Mouse (Mus musculus) liver, adult 2 months (tissue): ENCODE results near the gene Cntn4. TPM values are rescaled to one million over a fixed set of nuclear protein-coding genes. Genes with fewer than 3 reads are reported as not detected.
A peak's percentile ranks its signal among the peaks of the same experiment; 100 is the strongest.

Experiments
- DNase-seq: peaks from one replicate; pipeline ENCODE4 v3.0.0-alpha.2; 2011; ENCODE audit warnings: low read depth, low spot score; ENCODE audit errors: extremely low read depth
- H3K27ac ChIP-seq: fragments of 200-500 bp; replicated peaks from 2 replicates; pipeline ENCODE4 v1.5.1; 2012; ENCODE audit warnings: low read depth, mild to moderate bottlenecking, control low read depth, inconsistent platforms, low read length; ENCODE audit not compliant: insufficient read depth
- H3K27me3 ChIP-seq: fragments of 200-500 bp; 2 replicates; pipeline ENCODE4 v1.6.1; 2012; ENCODE audit warnings: mild to moderate bottlenecking, moderate library complexity, low read length, inconsistent platforms; ENCODE audit not compliant: control insufficient read depth, insufficient read depth
- H3K36me3 ChIP-seq: fragments of 200-500 bp; 2 replicates; pipeline ENCODE4 v1.6.1; 2012; ENCODE audit warnings: low read length, inconsistent platforms; ENCODE audit not compliant: control insufficient read depth, insufficient read depth
- H3K4me1 ChIP-seq: fragments of 200-500 bp; 2 replicates; pipeline ENCODE4 v1.6.1; 2011; ENCODE audit warnings: low read length; ENCODE audit not compliant: control insufficient read depth, insufficient read depth
- H3K4me3 ChIP-seq: fragments of 200-500 bp; 2 replicates; pipeline ENCODE4 v1.5.1; 2011; ENCODE audit warnings: low read depth, mild to moderate bottlenecking, control low read depth, low read length, moderate library complexity; ENCODE audit not compliant: insufficient read depth
- H3K79me2 ChIP-seq: fragments of 200-500 bp; 2 replicates; pipeline ENCODE4 v1.6.1; 2012; ENCODE audit warnings: inconsistent platforms, mild to moderate bottlenecking, low read length, moderate library complexity; ENCODE audit not compliant: control insufficient read depth, insufficient read depth
- H3K9ac ChIP-seq: fragments of 200-500 bp; 2 replicates; pipeline ENCODE4 v1.6.1; 2012; ENCODE audit warnings: low read depth, mild to moderate bottlenecking, control low read depth, inconsistent platforms, low read length
- CTCF ChIP-seq: fragments of 200-500 bp; IDR thresholded peaks from 2 replicates; pipeline ENCODE4 v1.5.1; 2011; ENCODE audit warnings: low read depth, low read length, control low read depth
- POLR2A ChIP-seq: fragments of 200-500 bp; IDR thresholded peaks from 2 replicates; pipeline ENCODE4 v1.6.1; 2011; ENCODE audit warnings: low read length, control low read depth; ENCODE audit not compliant: insufficient read depth; ENCODE audit errors: extremely low read depth
- WGBS: fragments of 180-500 bp; shearing (Covaris S2); methylation state at CpG from one replicate; pipeline ENCODE4 v1.1.7; 2018; 5-methylcytosine and 5-hydroxymethylcytosine counted together
- polyA plus RNA-seq: library from polyadenylated mRNA; depleted of rRNA; stranded (reverse); fragments of >200 nt; gene quantifications from 2 replicates; pipeline ENCODE4 v1.2.3, GENCODE M21; 2012
- total RNA-seq: library from RNA; depleted of rRNA; stranded (reverse); fragments of >200 nt; gene quantifications from 2 replicates; pipeline ENCODE4 v1.2.3, GENCODE M21; 2014

The Cntn4 gene
- total and polyA plus RNA-seq, 2 experiments: not detected

DNA sequence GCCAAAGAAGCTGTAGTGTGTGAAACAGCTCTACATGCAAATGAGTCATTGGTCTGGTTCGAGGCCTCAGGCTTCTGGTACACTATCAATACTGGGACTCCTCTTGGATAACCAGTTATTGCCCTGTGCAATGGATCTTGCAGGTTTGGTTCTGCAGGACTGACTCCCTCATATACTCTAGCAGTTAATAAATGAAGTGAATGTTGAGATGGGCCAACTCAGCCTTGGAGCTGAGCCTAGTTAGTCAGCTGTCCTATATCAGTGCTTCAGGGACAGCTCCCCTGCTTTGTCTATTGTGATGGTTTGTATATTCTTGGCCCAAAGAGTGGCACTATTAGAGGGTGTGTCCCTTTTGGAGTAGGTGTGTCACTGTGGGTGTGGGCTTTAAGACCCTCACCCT is 314.0 kb downstream of the Cntn4 start:
- TF ChIP-seq CTCF (no peak), POLR2A (no peak)
- Histone ChIP-seq H3K4me3 (no peak overlapping the region), H3K79me2 (no peaks in the 10 kb centered on the region), H3K27ac (no peak overlapping the region), H3K27me3 (no peaks in the 10 kb centered on the region), H3K4me1 (no peaks in the 10 kb centered on the region), H3K36me3 (no peaks in the 10 kb centered on the region), H3K9ac (no peak overlapping the region)
- WGBS: 53% methylated on average over 1 of the region's 1 CpGs
- DNase-seq: no peak

DNA sequence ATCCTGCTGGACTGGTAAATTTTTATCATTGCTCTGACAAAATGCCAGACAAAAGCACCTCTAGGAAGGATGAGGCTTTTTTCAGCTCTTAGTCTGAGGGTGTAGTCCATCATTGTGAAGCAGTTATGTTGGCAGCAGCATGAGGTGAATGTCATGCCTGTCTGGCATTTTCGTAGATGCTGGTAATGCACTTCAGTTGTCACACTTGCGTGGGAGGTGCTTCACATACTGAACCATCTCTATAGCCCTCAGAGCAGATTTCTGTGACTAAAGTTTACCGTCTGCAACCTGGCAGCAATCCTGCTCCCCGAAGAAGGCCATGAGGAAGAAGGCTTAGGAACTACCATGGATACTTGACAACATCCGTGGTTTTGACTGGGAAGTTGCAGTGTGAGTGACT is 335.6 kb downstream of the Cntn4 start:
- TF ChIP-seq POLR2A (no peak), CTCF (no peak)

DNA sequence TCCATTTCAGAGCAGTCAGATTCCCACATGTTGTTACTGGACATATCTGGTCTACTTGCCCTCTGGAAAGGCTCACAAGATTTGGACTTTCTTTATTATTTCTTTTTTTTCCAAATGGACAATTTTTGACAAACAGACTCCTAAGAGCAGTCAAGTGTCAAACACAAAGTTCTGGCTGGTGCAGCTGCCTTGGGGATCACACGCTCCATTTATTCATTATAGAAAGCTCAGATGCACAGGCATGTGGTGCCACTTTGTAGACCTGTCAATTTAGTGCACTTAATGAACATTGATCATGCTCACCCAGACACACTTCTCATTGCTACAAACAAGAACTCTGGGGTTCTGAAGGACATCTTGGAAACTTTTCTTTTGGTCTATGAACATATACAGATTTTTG is 337.7 kb downstream of the Cntn4 start:
- no peak for DNase-seq
- H3K9ac ChIP-seq: no peak overlapping the region
- 82% methylated on average over 1 of the region's 1 CpGs for WGBS

More for the DNA sequence above, 335.6 kb downstream of the Cntn4 start:
- no peaks in the 10 kb centered on the region for H3K4me1 ChIP-seq
- no peaks in the 10 kb centered on the region for H3K36me3 ChIP-seq
- no peak overlapping the region for H3K27ac ChIP-seq
- no peak overlapping the region for H3K4me3 ChIP-seq
- DNase-seq: no peak
- H3K79me2 ChIP-seq: no peaks in the 10 kb centered on the region
- H3K27me3 ChIP-seq: no peaks in the 10 kb centered on the region
- WGBS: 74% methylated on average over 5 of the region's 5 CpGs
- H3K9ac ChIP-seq: no peak overlapping the region

DNA sequence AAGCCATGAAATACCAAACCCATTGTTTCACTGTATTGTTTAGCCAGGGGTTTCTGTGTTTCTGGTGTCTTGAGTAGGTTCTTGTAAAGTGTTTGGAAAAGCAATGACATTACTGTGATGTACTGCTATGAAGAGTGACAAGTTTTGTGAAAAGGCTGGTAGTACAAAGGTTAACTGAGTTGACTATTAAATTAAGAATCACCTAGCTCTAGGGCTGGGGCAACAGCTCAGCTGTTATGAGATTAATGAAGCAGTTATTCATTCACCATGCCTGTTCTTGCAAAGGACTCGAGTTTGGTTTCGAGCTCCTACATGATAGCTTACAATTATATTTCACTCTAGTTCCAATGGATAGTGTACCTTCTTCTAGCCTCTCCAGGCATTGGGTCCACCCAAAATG is 371.4 kb downstream of the Cntn4 start:
- TF ChIP-seq CTCF: no peak
- TF ChIP-seq POLR2A: no peak
- H3K36me3 ChIP-seq: no peaks in the 10 kb centered on the region
- no peaks in the 10 kb centered on the region for H3K27me3 ChIP-seq
- H3K4me1 ChIP-seq: no peaks in the 10 kb centered on the region
- H3K4me3 ChIP-seq: no peak overlapping the region
- no peak for DNase-seq
- 84% methylated on average over 2 of the region's 2 CpGs for WGBS
- no peak overlapping the region for H3K27ac ChIP-seq
- H3K79me2 ChIP-seq: no peaks in the 10 kb centered on the region
- no peak overlapping the region for H3K9ac ChIP-seq

More for the DNA sequence above, 337.7 kb downstream of the Cntn4 start:
- Histone ChIP-seq H3K27ac (no peak overlapping the region), H3K4me1 (no peaks in the 10 kb centered on the region), H3K36me3 (no peaks in the 10 kb centered on the region), H3K4me3 (no peak overlapping the region), H3K79me2 (no peaks in the 10 kb centered on the region), H3K27me3 (no peaks in the 10 kb centered on the region)
- TF ChIP-seq CTCF (no peak), POLR2A (no peak)

DNA sequence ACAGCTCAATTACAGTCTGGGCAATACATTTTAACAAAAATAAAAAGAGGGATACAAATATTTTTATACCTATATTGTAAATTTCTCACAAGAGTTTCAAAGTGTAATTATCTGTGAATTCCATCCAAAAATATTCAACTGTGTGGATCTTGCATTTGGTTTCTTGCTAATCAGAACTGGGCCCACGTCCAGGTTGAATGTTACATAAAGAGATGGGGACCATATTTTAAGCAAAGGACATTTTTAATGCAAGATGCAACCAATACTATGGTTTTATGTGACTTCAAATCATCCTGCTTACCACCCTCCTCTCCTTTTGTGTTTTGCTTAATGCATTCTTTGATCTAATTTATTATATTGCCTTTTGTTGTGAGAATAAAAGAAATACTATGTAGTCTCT is 378.7 kb downstream of the Cntn4 start:
- DNase-seq: no peak
- H3K4me3 ChIP-seq: no peak overlapping the region
- no peak for TF ChIP-seq CTCF
- no peak for TF ChIP-seq POLR2A
- no peaks in the 10 kb centered on the region for H3K36me3 ChIP-seq
- WGBS: 45% methylated on average over 1 of the region's 1 CpGs
- H3K79me2 ChIP-seq: no peaks in the 10 kb centered on the region
- no peak overlapping the region for H3K9ac ChIP-seq
- H3K27me3 ChIP-seq: no peaks in the 10 kb centered on the region
- H3K27ac ChIP-seq: no peak overlapping the region
- no peaks in the 10 kb centered on the region for H3K4me1 ChIP-seq

DNA sequence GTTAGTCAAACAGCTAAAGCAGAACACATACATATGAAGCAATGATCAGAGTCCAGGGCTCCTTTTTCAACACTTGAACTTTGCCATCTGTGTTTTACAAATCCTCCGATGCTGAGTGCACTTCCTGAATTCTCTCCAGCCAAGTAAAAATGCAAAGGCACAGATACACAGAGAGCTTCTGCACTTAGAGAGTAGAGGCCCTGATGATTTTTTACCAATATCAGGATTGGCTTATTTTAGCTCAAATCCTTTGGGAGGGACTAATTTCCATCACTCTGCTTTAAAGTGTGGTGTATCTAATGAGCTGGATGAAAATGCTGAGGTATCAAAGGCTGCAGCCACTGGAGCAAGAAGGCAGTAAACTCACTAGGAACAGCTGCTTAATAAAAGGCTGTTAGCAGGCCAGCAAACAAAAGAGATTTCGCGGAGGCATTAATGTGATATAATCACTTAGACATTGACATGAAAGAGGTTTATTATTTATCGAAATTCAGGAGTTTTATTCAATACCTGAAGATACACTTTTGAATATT is 400.7 kb downstream of the Cntn4 start:
- no peak overlapping the region for H3K9ac ChIP-seq
- H3K79me2 ChIP-seq: no peaks in the 10 kb centered on the region
- 65% methylated on average over 4 of the region's 4 CpGs for WGBS
- no peak for TF ChIP-seq POLR2A
- no peak for TF ChIP-seq CTCF
- no peaks in the 10 kb centered on the region for H3K27me3 ChIP-seq
- no peaks in the 10 kb centered on the region for H3K4me1 ChIP-seq
- H3K4me3 ChIP-seq: no peak overlapping the region
- H3K27ac ChIP-seq: no peak overlapping the region
- DNase-seq: peak; percentile 2
- no peaks in the 10 kb centered on the region for H3K36me3 ChIP-seq
